Mouse (Mus musculus) thymus, postnatal 0 days (tissue): ENCODE data around the gene Amy1. TPM values are rescaled to one million over a fixed set of nuclear protein-coding genes. Genes with fewer than 3 reads are reported as not detected.
"Not testable (repeated sequence)": the region's sequence is repeated elsewhere in the genome, so short reads cannot be mapped to it uniquely, and the experiment has no call there.

Experiments used
- DNase-seq: peaks from one replicate; pipeline ENCODE4 v3.0.0-alpha.2; 2015; ENCODE audit warnings: low spot score
- polyA plus RNA-seq: library from polyadenylated mRNA; unstranded; fragments of >200 nt; fragmentation: Nextera tagmentation; extraction: Ambion mirVana; gene quantifications from 2 replicates; pipeline ENCODE4 v1.2.1, GENCODE M21; 2015

The Amy1 gene
- polyA plus RNA-seq = 0.53 and 0.76 TPM in 2 replicates

DNA sequence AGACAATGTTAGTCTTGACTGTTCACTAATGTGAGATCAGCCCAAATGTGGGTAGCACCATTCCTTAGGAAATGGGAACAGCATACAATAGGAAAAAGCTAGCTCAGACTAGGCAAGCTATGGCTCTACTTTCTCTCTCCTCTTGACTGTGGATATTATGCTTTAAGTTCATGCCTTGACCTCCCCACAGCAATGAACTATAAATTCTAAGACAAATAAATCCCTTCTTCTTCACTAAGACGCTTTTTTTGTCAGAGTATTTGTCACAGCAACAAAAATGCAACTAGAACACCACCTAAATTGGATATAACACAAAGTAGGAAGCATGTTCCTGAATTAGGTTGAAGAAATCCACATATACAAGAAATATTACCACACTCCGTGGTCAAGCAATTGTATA, at the start of gene Amy1:
TSS of gene Amy1 (minus strand) at position 101 of the 400 bp plus-strand sequence.
- no peak for DNase-seq

DNA sequence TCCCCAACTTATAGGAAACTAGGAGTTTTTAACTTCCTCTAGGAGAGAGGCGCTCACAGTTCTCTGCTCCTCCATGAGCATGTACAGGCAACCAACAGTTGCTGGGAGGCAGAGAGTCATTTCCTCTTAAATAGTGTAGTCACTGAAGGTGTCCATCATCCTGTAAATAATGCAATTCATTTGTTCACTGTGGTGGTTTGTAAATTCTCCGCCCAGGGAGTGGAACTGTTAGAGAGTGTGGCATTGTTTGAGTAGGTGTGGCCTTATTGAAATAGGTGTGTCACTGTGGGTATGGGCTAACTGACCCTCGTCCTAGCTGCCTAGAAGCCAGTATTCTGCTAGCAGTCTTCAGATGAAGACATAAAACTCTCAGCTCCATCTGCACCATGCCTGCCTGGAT, 47.8 kb upstream of the Amy1 start:
- no peak for DNase-seq

DNA sequence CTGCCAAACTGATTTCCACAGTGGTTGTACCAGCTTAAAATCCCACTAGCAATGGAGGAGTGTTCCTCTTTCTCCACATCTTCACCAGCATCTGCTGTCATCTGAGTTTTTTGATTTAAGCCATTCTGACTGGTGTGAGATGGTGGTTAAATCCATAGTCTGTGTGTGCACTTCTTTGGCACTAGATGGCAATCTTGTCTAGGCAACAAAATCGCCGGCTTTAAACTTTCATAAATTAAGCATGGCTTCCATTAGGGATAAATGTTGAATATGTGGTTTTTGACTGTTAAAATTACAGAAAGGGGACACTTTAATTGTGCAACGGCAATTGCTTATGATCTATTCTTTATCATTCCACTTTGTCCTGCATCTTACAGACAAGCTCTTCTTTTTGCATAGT, 44.9 kb upstream of the Amy1 start:
- not testable (repeated sequence) for DNase-seq

DNA sequence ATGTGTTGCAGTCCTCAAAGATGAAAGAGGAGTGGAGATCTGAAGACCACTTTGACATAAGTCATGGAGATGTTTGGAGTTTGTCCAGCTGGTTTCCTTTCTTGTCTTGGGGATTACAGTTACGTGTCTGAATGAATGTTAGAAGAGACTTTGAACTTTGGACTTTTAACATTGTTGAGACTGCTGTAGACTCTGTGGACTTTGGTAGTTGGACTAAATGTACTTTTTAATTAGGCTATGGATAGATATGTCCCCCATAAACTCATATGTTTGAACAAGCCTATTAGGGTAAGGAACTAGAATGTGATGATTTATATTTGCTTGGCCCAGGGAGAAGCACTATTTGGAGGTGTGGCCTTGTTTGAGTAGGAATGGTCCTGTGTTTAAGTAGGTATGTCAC, 33.0 kb upstream of the Amy1 start:
- DNase-seq = no peak

DNA sequence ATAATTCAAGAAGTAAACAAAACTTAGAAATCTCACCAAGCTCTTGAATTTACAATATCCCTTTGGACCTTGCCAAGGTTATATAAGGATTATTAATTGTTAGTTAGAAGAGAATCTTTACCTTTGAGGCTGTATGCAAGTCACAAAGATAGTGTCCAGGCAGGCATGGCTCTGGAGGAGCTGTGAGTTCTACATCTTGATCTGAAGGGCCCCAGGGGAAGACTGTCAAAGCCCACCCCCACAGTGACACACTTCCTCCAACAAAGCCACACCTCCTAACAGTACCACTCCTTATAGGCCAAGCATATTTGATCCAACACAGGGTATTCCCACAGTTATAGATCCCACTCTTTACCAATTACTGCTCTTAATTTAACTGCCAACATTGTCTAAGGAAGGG, 27.7 kb upstream of the Amy1 start:
- no peak for DNase-seq

DNA sequence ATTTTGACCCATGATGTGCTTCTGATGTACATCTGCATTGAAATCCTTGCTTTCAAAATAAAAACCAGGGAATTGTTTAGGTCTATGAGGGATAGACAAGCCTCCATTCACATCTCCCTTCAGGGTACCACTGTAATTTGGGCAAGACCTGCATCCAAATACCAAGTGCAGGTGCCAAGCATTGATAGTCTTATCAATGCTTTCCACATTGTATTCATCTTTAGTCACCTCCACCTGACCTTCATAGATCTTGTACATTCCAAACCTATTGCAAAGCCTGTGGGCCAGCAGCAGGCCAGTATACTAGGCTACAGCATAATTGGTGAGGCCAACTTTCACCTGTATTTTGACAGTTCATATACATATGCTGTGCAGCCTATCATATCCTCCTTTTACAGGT, 25.1 kb upstream of the Amy1 start:
- DNase-seq = no peak

DNA sequence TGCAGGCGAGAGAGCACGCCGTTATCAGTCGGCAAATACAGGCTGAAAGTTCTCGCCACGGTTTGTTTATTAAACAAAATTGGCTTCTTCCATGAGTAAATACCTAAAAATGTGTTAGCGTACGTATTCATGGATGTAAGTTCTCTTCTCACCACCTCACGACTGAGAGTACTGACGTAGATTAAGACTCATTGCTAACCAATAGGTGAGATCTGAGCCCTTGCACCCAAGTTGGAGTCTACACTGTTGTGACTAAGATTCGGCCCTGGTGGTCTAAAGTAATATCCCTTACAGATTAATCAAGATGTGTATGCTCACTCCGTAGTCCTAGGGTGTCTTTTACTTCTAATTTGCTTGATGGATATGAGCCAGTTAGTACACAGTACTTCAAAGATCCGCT, 24.1 kb upstream of the Amy1 start:
- DNase-seq = peak; percentile 35

DNA sequence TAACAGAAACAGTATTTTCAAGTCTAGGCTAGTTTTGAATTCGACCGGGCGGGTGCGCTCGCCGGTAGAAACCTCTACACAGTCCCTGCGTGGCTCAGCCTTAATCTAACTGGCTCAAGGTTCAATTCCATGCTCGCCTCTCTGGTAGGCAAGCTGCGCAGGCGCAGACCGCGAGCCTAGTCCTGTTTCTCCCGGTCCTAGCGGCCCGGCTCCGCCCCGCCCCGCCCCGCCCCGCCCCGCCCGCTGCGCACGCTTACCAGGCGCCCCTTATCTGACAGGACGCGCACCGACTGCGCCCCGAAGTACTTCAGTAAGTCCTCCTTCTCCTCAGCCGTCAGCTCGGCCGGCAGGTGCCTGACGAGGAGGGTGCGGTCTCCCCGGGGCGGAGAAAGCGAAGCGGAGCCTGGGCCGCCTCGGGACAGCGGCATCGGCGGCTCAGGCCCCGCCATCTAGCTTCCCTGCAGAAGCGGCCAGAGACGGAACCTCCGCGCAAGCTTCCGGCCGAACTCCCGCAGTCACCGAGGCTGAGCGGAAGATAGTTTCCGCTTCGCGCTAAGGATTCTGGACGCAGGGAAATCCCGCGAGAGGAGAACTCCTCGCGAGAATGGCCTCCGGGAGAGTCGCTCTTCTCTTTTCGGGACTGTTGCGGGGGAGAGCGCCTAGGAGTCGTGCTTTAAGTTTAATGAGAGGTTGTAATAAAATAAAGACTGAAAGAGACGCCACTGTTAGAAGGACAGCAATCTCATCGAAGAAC, 23.3 kb upstream of the Amy1 start, which contains the start of gene Rnpc3:
TSS of gene Rnpc3 (minus strand) at position 544 of the 754 bp plus-strand sequence.
- DNase-seq = peak; percentile 98

GRCm38 (mm10) chr3:113590844-113591243, 15.7 kb downstream of the Amy1 start:
- DNase-seq = no peak

- DNase-seq = no peak
These were observed 31.9 kb downstream of the Amy1 start for GRCm38 (mm10) chr3:113574578-113574977.

GRCm38 (mm10) chr3:113574138-113574537, 32.4 kb downstream of the Amy1 start:
- no peak for DNase-seq

GRCm38 (mm10) chr3:113572158-113572557, 34.3 kb downstream of the Amy1 start:
- DNase-seq = no peak

DNA sequence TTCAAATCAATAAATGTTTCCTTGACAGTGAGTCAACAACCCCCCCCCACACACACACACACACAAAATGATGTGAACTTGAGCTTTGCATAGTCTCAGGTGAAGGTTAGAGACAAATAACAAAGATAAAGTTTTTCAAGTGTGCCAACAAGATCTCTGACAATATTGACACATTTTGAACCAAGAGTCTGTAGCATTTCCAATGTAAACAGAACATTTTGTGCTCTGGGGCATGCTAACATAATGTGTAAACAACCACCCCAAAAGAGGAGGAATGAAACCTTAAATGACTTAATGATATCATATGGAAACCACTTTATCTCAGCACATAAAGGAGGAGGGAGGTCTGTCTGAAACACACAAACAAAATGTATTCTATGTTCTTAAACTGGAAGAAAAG, 66.8 kb downstream of the Amy1 start:
- no peak for DNase-seq

DNA sequence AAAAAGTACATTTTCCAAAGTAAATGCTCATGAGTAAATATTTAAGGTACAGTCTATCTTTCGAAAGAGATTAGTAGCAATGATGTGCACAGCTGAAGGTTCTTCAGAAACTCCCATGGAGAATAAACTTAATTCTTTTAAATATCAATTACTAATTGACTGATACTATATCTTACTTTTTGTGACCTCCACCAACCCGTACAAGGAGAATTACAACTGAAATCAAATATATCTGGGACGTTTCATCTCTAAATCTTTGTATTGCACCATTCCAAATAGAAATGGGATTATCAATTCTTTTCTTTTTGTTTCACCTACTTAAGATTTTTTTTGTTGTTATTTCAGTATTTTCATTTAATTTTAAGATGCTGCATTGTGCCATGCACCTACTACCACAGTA, 74.2 kb downstream of the Amy1 start, which contains the start of gene Amy2a1:
TSS of gene Amy2a1 (minus strand) at position 101 of the 400 bp plus-strand sequence.
- DNase-seq = not testable (repeated sequence)

Other genes with a start within 250 kb of the Amy1 start
- gene Amy2a1, start 74.3 kb downstream of the Amy1 start, polyA plus RNA-seq = not detected in 2 replicates
- gene Rnpc3, start 23.4 kb upstream of the Amy1 start, polyA plus RNA-seq = 56.9 and 57.0 TPM in 2 replicates